Mouse (Mus musculus) gastrocnemius, postnatal 14 days (tissue): Measurements from ENCODE around the gene Slc36a3. TPM values are rescaled to one million over a fixed set of nuclear protein-coding genes. Genes with fewer than 3 reads are reported as not detected.
"Not testable (repeated sequence)": the region's sequence is repeated elsewhere in the genome, so short reads cannot be mapped to it uniquely, and the experiment has no call there.

Experiments used
- DNase-seq: peaks from one replicate; pipeline ENCODE4 v3.0.0; 2021; ENCODE audit warnings: mixed read lengths
- intact Hi-C: fragments of 180-260 bp; cut with DNase I; formaldehyde crosslinking; loops from one replicate; pipeline ENCODE4 v1.15.1; 2025; ENCODE audit warnings: low total_unique reads
- total RNA-seq, 2 experiments: library from RNA; stranded (reverse); gene quantifications; 2 replicates each; pipeline ENCODE4 v1.2.3; 2021

Slc36a3 gene
- total RNA-seq, 2 experiments from 2014 or later = not detected

GRCm38 (mm10) chr11:55113861-55114250 is 37.7 kb downstream of the Slc36a3 start:
- DNase-seq, intact Hi-C loops: not testable (repeated sequence)

- intact Hi-C loops = no loop called here
- DNase-seq = no peak
Measured at GRCm38 (mm10) chr11:55113209-55113860, 38.2 kb downstream of the Slc36a3 start.

- DNase-seq = no peak
- intact Hi-C loops = no loop called here
Measured at GRCm38 (mm10) chr11:55110566-55111169, 40.8 kb downstream of the Slc36a3 start.

GRCm38 (mm10) chr11:55109521-55110300 is 41.8 kb downstream of the Slc36a3 start:
- no peak for DNase-seq
- intact Hi-C loops = no loop called here

- no peak for DNase-seq
- intact Hi-C loops = no loop called here
Measured at GRCm38 (mm10) chr11:55106636-55107035, 44.9 kb downstream of the Slc36a3 start.

GRCm38 (mm10) chr11:55105389-55105788 is 46.1 kb downstream of the Slc36a3 start:
- DNase-seq = no peak
- intact Hi-C loops = no loop called here

- DNase-seq = no peak
- intact Hi-C loops = no loop called here
Measured at GRCm38 (mm10) chr11:55103229-55103628, 48.3 kb downstream of the Slc36a3 start.

- DNase-seq = no peak
- intact Hi-C loops = no loop called here
Measured at GRCm38 (mm10) chr11:55102015-55102414, 49.5 kb downstream of the Slc36a3 start.

- intact Hi-C loops = no loop called here
- DNase-seq = no peak
Measured at GRCm38 (mm10) chr11:55099868-55100267, 51.6 kb downstream of the Slc36a3 start.

GRCm38 (mm10) chr11:55099019-55099771 is 52.3 kb downstream of the Slc36a3 start:
- DNase-seq = no peak
- intact Hi-C loops = no loop called here

- intact Hi-C loops = no loop called here
- no peak for DNase-seq
Measured at GRCm38 (mm10) chr11:55098189-55098915, 53.2 kb downstream of the Slc36a3 start.

- DNase-seq = peak; percentile 95
- intact Hi-C loops = no loop called here
Measured at GRCm38 (mm10) chr11:55097463-55098188, 53.9 kb downstream of the Slc36a3 start, which contains the start of gene Gm2a. Gm2a (plus strand) TSS chr11:55098115.

GRCm38 (mm10) chr11:55096731-55097462 is 54.6 kb downstream of the Slc36a3 start:
- DNase-seq = no peak
- intact Hi-C loops = no loop called here

- intact Hi-C loops, DNase-seq: not testable (repeated sequence)
Measured at GRCm38 (mm10) chr11:55096296-55096695, 55.2 kb downstream of the Slc36a3 start.

- intact Hi-C loops = no loop called here
- DNase-seq = no peak
Measured at GRCm38 (mm10) chr11:55093096-55093495, 58.4 kb downstream of the Slc36a3 start.

GRCm38 (mm10) chr11:55089892-55090291 is 61.6 kb downstream of the Slc36a3 start:
- intact Hi-C loops = loop anchor here (10.0 kb wide), 1 partner anchor 95 kb away; no protein-coding TSS in a partner anchor
- DNase-seq = no peak

GRCm38 (mm10) chr11:55087006-55087405 is 64.5 kb downstream of the Slc36a3 start:
- intact Hi-C loops = loop anchor here (10.0 kb wide), 1 partner anchor 92 kb away; no protein-coding TSS in a partner anchor
- peak; percentile 73 for DNase-seq

GRCm38 (mm10) chr11:55085396-55085795 is 66.1 kb downstream of the Slc36a3 start:
- intact Hi-C loops = loop anchor here (10.0 kb wide), 1 partner anchor 91 kb away; no protein-coding TSS in a partner anchor
- DNase-seq = peak; percentile 25
